Mouse (Mus musculus): ENCODE results near the gene Cdnf. TPM values are rescaled to one million over a fixed set of nuclear protein-coding genes. Genes with fewer than 3 reads are reported as not detected.

Cdnf gene
- total and polyA plus RNA-seq, 3 experiments, result 0.39 to 0.77 TPM; not detected in 1

Other genes with a start within 250 kb of the Cdnf start
- 19.9 and 22.2 TPM in 2 replicates for gene Nmt2, start 228.8 kb upstream of the Cdnf start, total RNA-seq (2012; rRNA removed)
- 10 to 100 TPM in 1 of 2 experiments, not detected in 1; 34.1 TPM for gene Nmt2, start 228.8 kb upstream of the Cdnf start, polyA plus RNA-seq (2012; ENCODE audit: insufficient read depth in 1 of 2, insufficient read length in 2 of 2, low read depth in 1 of 2, low replicate concordance in 2 of 2, missing spikeins in 1 of 2)
- 13.6 and 16.6 TPM in 2 replicates for gene Rpp38, start 180.4 kb upstream of the Cdnf start, total RNA-seq (2012; rRNA removed)
- 1 to 10 TPM in 1 of 2 experiments, not detected in 1; 9.9 TPM for gene Rpp38, start 180.4 kb upstream of the Cdnf start, polyA plus RNA-seq (2012; ENCODE audit: insufficient read depth in 1 of 2, insufficient read length in 2 of 2, low read depth in 1 of 2, low replicate concordance in 2 of 2, missing spikeins in 1 of 2)
- gene Acbd7, start 176.9 kb upstream of the Cdnf start, total RNA-seq (2012; rRNA removed), result 3.7 and 5.7 TPM in 2 replicates
- 1 to 10 TPM in 1 of 2 experiments, not detected in 1; 2.9 TPM for gene Acbd7, start 176.9 kb upstream of the Cdnf start, polyA plus RNA-seq (2012; ENCODE audit: insufficient read depth in 1 of 2, insufficient read length in 2 of 2, low read depth in 1 of 2, low replicate concordance in 2 of 2, missing spikeins in 1 of 2)
- not detected in 2 replicates for gene Olah, start 115.8 kb upstream of the Cdnf start, total RNA-seq (2012; rRNA removed)
- gene Olah, start 115.8 kb upstream of the Cdnf start, polyA plus RNA-seq (2012; ENCODE audit: insufficient read depth in 1 of 2, insufficient read length in 2 of 2, low read depth in 1 of 2, low replicate concordance in 2 of 2, missing spikeins in 1 of 2), result not detected
- gene Meig1, start 90.4 kb upstream of the Cdnf start, total RNA-seq (2012; rRNA removed), result 0.33 TPM in 1 of 2 replicates, not detected in the other
- gene Meig1, start 90.4 kb upstream of the Cdnf start, polyA plus RNA-seq (2012; ENCODE audit: insufficient read depth in 1 of 2, insufficient read length in 2 of 2, low read depth in 1 of 2, low replicate concordance in 2 of 2, missing spikeins in 1 of 2), result not detected
- 7.2 and 7.5 TPM in 2 replicates for gene Dclre1c, start 88.9 kb upstream of the Cdnf start, total RNA-seq (2012; rRNA removed)
- gene Dclre1c, start 88.9 kb upstream of the Cdnf start, polyA plus RNA-seq (2012; ENCODE audit: insufficient read depth in 1 of 2, insufficient read length in 2 of 2, low read depth in 1 of 2, low replicate concordance in 2 of 2, missing spikeins in 1 of 2), result 100 to 1,000 TPM in 1 of 2 experiments, 10 to 100 TPM in 1; 13.8 to 162 TPM
- 13.9 and 14.3 TPM in 2 replicates for gene Suv39h2, start 38.0 kb upstream of the Cdnf start, total RNA-seq (2012; rRNA removed)
- gene Suv39h2, start 38.0 kb upstream of the Cdnf start, polyA plus RNA-seq (2012; ENCODE audit: insufficient read depth in 1 of 2, insufficient read length in 2 of 2, low read depth in 1 of 2, low replicate concordance in 2 of 2, missing spikeins in 1 of 2), result 10 to 100 TPM in 1 of 2 experiments, not detected in 1; 16.0 TPM
- 2.9 and 3.6 TPM in 2 replicates for gene Gm45902, start 240 bp upstream of the Cdnf start, total RNA-seq (2012; rRNA removed)
- 1 to 10 TPM in 1 of 2 experiments, not detected in 1; 3.8 TPM for gene Gm45902, start 240 bp upstream of the Cdnf start, polyA plus RNA-seq (2012; ENCODE audit: insufficient read depth in 1 of 2, insufficient read length in 2 of 2, low read depth in 1 of 2, low replicate concordance in 2 of 2, missing spikeins in 1 of 2)
- 158 and 161 TPM in 2 replicates for gene Hspa14, start 216 bp upstream of the Cdnf start, total RNA-seq (2012; rRNA removed)
- gene Hspa14, start 216 bp upstream of the Cdnf start, polyA plus RNA-seq (2012; ENCODE audit: insufficient read depth in 1 of 2, insufficient read length in 2 of 2, low read depth in 1 of 2, low replicate concordance in 2 of 2, missing spikeins in 1 of 2), result 100 to 1,000 TPM; 129 to 333 TPM
- gene Fam107b, start 57.5 kb downstream of the Cdnf start, total RNA-seq (2012; rRNA removed), result 9.0 and 10.0 TPM in 2 replicates
- 10 to 100 TPM in 1 of 2 experiments, not detected in 1; 15.5 TPM for gene Fam107b, start 57.5 kb downstream of the Cdnf start, polyA plus RNA-seq (2012; ENCODE audit: insufficient read depth in 1 of 2, insufficient read length in 2 of 2, low read depth in 1 of 2, low replicate concordance in 2 of 2, missing spikeins in 1 of 2)

All from MEL (cell line).